Mouse (Mus musculus): ENCODE measurements around the gene Arsa. TPM values are rescaled to one million over a fixed set of nuclear protein-coding genes. Genes with fewer than 3 reads are reported as not detected.
A peak's percentile ranks its signal among the peaks of the same experiment; 100 is the strongest.
"Not testable (repeated sequence)": the region's sequence is repeated elsewhere in the genome, so short reads cannot be mapped to it uniquely, and the experiment has no call there.

Gene Arsa
- total RNA-seq, 2 experiments from 2014 or later = 18.1 to 18.4 TPM

DNA sequence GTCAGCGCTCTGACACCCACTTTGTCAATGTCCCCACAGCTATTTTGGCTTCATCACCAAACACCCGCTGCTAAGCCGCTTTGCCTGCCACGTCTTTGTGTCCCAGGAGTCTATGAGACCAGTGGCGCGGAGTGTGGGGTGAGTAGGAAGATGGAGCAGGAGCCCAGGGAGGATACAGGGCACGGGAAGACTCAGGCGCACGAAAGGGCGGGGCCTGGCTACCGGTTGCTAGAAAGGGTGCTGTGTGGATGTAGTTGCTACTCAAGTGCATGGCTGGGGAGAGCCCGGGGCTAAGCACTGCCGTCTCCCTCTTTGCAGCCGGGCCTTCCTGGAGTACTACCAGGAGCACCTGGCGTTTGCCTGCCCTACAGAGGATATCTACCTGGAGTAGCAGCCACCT, 15.9 kb downstream of the Arsa start:
- no peak for DNase-seq
- intact Hi-C loops (cut with DNase I) = no loop called here

DNA sequence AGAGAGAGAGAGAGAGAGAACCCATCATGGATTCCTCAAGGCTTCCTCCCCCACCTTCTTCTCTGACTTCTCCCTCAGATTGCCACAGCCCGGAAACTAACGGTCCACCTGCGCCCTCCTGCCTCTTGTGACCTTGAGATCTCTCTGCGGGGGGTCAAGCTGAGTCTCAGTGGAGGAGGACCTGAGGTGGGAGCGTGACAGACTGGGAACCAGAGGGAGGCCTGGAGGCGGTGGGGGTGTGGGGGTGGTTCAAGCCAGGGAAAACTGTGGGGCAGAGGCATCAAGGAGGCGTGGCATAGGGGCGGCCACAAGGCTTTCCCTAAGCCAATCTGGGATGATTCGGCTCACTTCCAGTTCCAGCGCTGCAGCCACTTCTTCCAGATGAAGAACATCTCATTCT, 16.9 kb downstream of the Arsa start:
- DNase-seq = no peak
- intact Hi-C loops (cut with DNase I) = no loop called here

DNA sequence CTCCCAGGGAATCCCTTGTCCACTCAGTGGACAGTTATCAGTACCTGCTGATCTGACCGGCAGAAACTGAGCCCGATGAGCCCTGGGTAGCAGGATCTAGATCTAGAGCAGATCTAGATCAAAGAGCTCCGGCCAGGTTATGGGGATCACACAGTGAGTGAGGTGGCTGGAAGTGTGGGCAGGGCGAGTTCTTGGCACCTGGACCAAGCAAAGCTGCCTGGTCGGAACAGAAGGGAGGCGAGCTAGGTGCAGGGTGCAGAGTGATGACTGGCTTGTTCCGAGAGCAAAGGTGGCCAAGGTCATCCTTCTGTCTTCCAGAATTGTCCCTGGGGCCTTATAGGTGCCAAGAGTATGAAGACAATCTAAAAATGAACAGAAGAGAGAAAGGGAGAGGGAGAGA, 17.4 kb downstream of the Arsa start:
- intact Hi-C loops (cut with DNase I) = no loop called here
- DNase-seq = no peak

DNA sequence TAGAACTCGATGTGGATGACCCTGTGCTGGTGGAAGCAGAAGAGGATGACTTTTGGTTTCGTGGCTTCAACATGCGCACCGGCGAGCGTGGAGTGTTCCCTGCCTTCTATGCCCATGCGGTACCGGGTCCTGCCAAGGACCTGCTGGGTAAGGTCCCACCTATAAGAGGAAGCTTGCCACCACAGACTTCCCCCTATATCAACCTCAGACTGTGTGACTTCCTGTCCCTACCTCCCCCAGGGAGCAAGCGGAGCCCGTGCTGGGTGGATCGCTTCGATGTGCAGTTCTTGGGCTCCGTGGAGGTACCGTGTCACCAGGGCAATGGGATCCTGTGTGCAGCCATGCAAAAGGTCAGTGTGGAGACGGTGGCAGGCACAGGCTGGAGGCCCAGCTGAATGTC, 18.3 kb downstream of the Arsa start:
- intact Hi-C loops (cut with DNase I) = no loop called here
- DNase-seq = no peak

DNA sequence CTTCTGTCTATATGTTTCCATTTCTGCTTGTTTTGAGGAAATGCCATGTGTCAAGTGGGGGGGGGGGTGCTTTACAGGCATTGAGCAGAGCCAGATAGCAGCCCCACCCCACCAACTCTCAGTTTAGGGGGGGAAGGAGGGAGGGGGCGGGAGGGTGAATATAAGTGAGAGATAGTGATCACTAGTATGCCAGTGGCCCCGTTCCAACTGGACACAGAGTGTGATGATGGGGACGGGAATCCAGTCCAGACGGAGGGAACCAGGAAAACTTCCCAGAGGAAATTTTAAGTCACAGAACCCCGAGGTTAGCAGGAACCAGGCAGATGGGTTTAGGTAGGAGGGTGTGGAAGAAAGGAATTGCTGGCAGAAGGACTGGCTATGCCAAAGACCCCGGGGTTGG, 21.6 kb downstream of the Arsa start:
- no peak for DNase-seq
- intact Hi-C loops (cut with DNase I) = no loop called here

DNA sequence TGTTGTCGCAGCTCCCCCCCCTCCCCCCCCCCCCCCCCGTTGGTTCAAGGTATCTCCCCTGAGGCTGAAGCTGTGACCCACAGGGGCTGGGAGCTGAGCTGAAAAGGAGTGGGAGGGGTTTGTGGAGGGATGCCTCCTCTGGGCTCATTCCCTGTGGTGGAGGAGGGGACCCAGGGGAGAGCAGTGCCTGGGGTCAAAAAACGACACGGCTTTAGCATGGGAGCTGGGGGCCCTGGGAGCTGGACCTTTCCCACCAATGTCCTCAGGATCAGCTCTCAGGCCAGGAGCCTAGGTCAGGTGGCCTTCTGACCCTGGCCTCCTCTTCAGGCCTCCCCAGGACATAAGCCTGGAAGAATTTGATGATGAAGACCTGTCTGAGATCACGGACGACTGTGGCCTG, 22.4 kb downstream of the Arsa start:
- intact Hi-C loops (cut with DNase I) = no loop called here
- DNase-seq = no peak

DNA sequence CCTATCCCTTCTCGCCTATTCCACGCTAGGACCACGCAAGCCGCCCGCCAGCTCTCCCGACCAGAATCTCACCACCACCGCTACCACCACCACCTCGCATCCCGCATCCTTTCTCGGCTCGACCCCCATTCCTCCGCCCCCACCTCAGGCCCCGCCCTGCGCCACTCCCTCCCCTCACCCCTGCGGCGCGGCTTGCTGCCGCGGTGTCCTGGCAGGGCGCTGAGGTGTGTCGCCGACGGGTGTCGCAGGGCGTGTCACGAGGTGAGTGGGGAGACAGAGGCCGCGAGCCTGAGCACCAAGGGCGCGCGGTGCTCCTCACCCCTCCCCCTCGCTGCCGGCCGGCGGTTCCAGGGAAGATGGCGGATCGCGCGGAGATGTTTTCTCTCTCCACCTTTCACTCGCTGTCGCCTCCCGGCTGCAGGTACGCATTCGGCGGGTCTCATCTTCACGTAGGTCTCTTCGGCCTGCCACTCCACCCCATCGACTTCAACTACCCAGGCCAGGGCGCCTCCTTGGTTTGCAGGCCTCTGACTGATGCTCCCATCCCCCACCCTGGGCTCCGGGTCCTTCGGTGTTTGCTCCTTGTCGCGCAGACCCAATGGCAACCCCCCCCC, 23.3 kb downstream of the Arsa start, which contains the start of gene Mapk8ip2:
Gene Mapk8ip2, plus strand, starts transcription at position 49 of the 614 bp plus-strand sequence.
- DNase-seq = no peak
- intact Hi-C loops (cut with DNase I) = no loop called here

DNA sequence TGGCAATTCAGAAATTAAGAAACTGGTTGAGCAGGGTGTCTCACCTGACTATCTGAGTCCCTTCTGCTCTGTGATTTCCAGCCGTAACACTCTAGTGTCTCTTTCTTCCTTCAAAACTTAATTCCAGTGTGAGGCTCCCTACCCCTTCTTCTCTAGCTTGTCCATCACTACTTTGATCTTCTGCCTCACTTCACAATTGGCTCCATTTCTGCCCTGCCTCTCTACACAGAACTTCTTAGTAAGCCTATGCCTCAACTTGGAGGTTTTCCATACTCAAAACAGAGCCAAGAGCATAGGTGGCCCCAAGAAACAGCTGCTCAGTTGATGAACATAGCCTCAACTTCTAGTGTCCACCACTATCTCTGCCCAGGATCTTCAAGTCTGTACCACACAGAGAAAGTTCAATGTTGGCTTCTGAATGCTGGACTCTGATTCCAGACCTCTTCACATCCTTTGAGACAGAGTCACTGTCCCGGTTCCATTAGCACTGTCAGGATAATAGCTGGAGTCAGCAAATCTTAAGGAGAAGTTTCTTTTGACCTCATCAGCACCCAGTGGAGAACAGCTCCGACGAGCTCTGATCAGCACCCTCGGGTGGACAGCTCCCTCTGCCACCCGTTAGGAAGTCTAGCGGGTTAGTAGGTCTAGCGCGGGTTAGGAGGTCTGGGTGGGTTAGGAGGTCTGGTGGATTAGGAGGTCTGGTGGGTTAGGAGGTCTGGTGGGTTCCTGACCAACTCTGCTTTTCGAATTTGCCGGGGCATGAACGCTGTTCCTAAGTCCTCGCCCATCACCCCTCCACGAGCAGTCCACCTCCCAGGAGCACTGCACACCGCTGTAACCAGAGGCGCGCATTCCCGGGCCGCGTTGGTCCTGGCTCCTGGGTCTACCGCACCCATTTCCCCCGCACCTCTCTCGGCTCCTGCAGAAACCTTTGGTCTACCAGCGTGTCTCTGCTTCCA, 24.0 kb downstream of the Arsa start:
- intact Hi-C loops (cut with DNase I) = no loop called here
- DNase-seq = peak; percentile 81 to 86

DNA sequence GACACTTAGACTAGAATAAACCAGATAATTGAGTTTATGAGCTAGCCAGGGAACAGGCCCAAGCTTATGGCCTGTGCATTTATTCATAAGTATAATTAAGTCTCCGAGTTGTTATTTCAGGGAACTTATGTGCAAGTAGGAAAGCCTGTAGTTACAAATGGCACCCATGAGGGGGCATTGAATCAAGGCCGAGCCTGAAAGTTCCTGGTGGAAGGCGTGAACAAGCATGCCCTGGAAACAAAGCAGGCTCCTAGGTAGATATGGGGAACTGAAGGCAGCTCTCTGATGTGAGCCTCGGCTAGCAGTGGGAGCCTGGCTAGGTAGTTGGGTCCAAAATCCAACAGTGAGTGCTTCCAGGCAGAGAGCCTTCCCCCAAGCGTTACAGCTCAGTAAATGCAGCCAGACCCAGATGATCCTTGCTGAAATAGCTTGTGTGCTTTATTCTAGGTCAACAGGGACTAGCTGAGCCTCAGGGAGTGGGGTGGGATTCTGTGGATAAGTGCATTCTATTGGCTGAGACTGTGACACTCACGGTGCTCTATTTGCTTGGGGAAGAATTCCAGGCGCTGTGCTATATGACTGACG, 34.6 kb downstream of the Arsa start:
- intact Hi-C loops (cut with DNase I) = no loop called here

DNA sequence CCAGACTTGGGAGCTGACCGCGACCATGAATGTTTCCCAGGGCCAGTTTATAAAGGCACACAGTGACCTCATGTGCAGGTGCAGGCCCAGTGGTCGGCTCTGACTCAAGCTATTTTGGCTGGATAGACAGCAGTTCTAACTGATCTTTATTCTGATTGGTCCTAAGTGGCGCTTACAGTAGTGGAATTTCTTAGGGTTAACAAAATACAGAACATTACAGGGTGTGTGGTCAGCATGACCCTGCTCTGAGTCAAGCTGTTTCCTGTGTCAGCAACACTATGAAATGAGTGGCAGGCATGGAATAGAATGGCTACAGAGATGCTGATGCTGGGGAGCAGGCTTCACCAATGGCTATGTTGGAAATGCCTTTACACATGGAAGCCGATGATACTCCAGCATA, 41.3 kb downstream of the Arsa start:
- no peak for DNase-seq
- intact Hi-C loops (cut with DNase I) = no loop called here

More for the DNA sequence above, 34.6 kb downstream of the Arsa start:
- no peak for DNase-seq

DNA sequence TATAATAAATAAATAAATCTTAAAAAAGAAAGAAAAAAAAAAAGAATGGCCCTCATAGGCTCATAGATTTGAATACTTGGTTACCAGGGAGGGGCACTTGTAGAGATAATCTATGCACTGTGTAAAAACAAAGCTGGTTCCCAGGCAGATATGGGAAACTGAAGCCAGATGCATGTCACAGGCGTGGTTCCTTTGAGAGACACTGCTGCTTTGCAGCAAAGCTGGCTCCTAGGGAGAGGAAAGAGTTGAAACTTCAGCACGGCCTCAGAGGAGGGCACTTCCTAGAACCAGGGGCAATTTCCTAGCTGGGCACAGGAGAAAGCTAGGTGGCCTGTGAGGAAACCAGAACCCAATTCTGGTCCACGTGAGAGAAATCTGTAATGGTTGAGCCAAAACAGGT, 43.1 kb downstream of the Arsa start:
- intact Hi-C loops (cut with DNase I) = loop anchor here (5.0 kb wide), 1 partner anchor 33 kb away; no protein-coding TSS in a partner anchor
- no peak for DNase-seq

DNA sequence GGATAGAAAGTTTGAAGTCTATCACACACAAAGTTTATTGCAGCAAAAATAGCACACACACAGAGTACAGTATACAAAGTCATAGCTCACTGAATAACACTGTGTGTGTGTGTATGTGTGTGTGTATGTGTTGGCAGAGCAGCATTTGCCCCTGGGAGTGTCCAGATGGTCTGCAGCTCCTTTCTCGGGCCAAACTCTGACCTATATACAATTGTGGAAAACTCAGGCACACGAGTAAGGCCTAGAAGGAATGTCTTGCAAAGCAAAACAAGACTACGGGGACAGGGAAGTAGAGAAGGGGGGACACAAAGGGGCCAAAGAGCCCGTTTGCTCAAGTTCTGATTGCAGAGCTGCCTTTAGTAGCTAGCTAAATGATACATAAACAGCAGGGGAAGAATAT, 44.3 kb downstream of the Arsa start:
- intact Hi-C loops (cut with DNase I) = loop anchor here (5.0 kb wide), 1 partner anchor 34 kb away; no protein-coding TSS in a partner anchor
- no peak for DNase-seq

DNA sequence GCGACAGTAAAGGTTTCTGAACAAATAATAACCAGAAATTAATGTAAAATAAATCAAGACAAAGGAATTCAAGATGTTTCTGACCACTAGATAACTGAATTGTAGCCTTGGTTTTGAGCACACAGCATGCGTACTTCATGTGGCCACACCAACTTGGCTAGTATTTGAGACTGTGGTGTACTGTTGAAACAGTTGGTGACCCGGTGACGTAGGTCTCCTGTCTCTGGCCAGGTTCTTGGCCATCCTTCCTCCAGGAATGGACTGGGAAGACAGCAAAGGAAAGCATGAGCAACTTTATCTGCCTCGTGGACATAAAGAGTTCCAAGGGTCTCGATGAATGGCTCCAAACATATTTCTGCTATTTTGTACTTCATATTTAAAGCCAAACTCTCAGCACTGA, 45.4 kb downstream of the Arsa start:
- intact Hi-C loops (cut with DNase I) = loop anchor here (5.0 kb wide), 1 partner anchor 35 kb away; no protein-coding TSS in a partner anchor
- no peak for DNase-seq

DNA sequence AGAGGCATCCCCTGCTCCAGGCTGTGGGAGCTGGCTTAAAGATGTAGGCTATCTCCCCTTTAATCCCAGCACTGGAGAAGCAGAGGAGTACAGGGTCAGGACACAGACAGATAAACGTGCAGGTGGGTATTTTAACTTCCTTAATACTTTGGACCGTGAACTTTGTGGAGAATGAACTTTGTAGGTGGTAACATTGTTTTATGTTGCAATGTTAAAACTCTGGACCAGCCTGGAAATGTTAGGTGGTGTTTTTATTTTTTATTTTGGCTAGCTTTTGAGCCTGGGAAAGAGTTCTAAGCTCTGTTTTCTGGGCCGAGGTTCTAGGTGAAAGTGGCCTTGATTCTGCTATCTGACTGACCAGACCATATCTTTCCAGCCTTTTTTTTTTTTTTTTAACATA, 46.0 kb downstream of the Arsa start:
- intact Hi-C loops (cut with DNase I) = loop anchor here (5.0 kb wide), 1 partner anchor 36 kb away; no protein-coding TSS in a partner anchor
- no peak for DNase-seq

DNA sequence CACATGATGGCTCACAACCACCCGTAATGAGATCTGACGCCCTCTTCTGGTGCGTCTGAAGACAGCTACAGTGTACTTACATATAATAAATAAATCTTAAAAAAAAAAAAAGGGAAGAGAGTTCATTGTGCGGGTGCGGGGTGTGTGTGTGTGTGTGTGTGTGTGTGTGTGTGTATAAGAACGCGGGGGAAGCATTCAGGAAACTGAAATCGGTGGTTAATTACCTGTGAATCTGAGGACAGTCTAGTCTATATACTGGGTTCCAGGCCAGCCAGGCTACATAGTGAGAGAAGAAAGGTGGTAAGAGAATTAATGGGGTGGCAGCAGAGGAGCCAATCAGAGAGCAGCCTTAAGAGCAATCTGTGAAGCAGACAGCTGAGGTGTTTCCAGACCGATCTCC, 46.5 kb downstream of the Arsa start:
- intact Hi-C loops (cut with DNase I) = loop anchor here (5.0 kb wide), 1 partner anchor 37 kb away; no protein-coding TSS in a partner anchor

DNA sequence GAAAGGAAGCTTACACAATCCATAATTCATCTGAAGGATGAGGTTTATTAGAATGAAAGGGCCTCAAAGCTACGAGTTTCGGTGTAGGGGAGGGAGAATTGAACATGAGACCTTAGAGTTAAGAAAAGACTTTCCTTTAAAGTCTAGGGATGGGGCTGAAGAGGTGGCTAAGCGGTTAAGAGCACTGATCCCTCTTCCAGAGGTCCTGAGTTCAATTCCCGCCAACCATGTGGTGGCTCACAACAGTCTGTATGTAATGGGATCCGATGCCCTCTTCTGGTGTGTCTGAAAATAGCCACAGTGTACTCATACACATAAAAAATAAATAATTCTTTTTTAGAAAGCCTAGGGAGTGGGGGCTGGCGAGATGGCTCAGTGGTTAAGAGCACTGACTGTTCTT, 46.9 kb downstream of the Arsa start:
- no peak for DNase-seq
- intact Hi-C loops (cut with DNase I) = loop anchor here (5.0 kb wide), 1 partner anchor 37 kb away; no protein-coding TSS in a partner anchor

More for the DNA sequence above, 46.5 kb downstream of the Arsa start:
- DNase-seq = not testable (repeated sequence)

DNA sequence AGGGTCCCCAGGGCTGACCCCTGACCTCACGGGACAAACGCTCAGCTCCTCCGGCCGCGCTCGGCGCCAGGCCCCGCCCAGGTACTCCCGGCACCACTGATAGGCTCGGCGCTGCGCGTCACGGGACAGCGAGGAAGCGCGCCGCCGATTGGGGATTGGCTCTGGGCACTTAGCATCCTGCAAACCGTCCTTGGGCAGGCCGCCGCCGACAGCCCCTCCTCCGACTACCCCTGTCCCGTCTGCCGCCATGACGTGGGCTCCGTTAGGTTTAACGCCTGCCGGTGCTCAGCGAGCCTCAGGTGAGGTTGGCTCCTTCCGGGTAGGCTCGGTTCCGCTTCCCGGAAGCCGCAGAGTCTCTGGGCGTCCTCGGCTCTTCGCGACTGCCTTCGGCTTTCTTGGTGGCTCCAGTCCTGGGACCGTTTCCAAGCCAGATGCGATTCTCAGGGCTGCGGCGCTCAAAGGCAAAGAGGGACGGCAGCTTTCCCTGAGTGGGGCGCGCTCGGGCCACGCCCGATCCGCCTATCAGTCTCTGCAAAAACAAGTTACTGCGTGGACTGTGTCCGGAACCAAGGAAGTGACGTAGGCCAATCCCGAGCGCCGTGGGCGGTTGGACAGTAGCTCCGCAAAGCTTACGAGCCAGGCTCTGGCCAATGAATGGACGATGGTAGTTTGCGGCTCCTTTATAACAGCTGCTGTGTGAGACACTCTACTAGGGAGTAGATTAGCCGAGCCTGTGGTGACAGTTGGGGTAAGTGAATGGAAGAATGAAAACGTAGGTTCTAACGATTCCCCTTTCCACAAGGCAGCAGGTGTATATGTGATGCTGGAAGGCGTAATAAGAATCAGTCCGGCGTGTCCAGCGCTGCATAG, 47.6 kb downstream of the Arsa start, which contains the start of the genes C730034F03Rik, Gm44502 and Chkb:
Gene C730034F03Rik, plus strand, starts transcription at position 238 of the 870 bp plus-strand sequence.
Gene Gm44502, minus strand, starts transcription at position 345 of the 870 bp plus-strand sequence.
Gene Chkb, minus strand, starts transcription at position 557 of the 870 bp plus-strand sequence.
- intact Hi-C loops (cut with DNase I) = loop anchor here (2.0 to 5.0 kb wide), 2 partner anchors 38 to 51 kb away; partner anchors contain the start of gene Odf3b
- DNase-seq = peak; percentile 95

DNA sequence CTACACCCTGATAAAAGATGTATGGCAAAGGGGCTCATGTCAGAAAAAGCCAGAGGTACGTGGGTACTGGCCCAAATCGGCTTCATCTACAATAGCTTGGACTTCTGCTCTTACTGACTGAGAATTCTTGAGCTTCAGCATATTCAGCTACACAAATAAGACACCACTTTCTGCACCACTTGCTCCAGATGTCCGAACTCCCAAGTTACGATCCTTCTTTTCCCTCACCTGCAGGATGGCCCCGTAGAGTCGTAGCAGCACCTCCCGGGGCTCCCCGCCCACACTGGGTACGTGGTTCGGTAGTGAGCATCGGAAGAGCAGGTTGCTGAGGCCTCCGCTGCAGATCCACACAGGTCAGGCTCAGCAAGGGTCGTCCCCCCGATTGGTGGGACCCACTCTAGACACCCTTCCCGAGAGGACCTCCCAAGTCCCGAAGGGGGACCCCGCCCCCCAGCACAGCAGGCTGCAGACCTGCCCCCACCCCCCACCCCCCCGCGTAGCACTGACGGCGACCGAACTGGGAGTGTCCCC, 48.3 kb downstream of the Arsa start:
- intact Hi-C loops (cut with DNase I) = loop anchor here (2.0 kb wide), 1 partner anchor 50 kb away; the partner anchor contains the start of gene Odf3b
- no peak for DNase-seq

DNA sequence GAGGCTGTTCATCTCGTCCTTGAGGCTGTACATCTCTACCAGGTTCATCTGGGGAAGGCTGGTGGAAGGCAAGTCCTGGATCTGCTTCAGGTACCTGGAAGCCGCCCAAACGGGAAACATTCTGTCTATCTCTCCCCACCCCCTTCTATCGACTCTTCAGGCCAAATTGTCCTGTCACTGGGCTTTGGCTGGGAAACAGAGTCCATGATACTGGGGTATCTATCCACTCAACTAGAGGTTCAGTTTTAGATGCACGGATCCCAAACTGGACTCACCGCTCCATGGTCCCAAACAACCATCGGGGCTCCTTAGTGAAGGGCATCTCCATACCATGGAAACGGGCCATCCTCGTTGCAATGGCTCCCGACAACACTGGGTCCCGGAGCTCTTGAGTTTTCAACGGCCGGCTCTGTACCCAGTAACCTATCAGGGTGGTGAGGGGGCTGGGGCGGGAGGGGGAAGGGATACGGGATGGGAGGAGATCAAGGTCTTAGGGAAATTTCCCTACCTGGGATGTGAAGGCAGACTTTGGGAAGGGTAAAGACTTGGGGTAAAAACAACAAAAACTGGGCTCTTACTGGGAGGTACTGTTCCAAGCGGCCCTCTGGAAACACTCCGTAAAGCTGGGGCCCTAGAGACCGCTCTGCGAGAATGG, 49.0 kb downstream of the Arsa start:
- no peak for DNase-seq
- intact Hi-C loops (cut with DNase I) = loop anchor here (2.0 kb wide), 1 partner anchor 49 kb away; the partner anchor contains the start of gene Odf3b

All from heart, postnatal 10 days (tissue).